Mouse (Mus musculus) heart, adult 11 months (tissue): ENCODE results near the gene Morn3.

ENCODE experiments used
- DNase-seq: peaks from one replicate; pipeline ENCODE4 v3.0.0; 2022

Morn3 gene

GRCm38 (mm10) chr5:123021438-123021837 is 25.4 kb downstream of the Morn3 start:
- DNase-seq: peak; percentile 85

DNA sequence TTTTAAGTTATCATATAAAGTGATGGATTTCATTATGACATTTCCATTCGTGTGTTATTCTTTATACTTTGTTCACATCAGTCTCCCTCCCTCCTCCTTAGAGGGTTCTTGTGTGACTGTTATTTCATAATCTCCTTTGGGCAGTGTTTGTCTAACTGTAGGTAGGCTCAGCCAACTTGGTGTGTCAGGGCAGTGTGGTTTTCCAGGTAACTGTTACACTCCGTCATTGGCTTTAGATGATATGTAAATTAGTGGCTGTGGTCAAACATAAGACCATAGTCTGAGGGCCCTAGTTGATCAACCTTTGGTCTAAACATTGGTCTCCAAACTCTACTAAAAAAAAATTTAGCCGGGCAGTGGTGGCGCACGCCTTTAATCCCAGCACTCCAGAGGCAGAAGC is 26.4 kb downstream of the Morn3 start:
- DNase-seq: no peak

DNA sequence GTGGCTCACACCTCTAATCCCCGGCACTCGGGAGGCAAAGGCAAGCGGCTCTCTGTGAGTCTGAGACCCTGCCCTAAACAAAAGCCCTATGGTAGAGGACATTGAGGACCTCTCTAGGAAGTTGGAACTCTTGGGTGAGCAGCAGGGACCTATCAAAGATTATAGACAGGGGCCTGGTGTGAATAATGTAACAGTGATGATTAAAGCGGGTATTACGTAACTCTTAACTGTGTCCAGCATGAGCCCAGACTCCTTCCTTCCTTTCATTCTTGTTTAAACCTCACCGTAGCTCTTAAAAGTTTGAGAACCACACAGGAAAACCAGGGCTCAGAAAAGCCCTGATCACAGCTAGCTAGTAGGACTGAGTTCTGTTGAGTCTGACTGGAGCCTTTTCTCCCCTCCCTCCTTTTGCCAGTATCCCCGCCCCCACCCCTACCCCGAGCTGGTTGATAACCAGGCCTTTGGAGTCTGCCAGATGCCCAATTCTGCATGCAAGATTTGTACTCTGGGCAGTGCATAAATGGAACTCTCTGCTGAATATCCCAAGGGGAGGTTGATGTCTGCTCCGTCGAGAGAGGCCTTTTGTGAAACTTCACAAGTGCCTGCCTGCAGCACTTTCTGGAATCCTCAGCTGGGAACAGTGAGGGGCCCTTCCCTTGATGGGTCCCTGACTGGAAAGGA is 27.3 kb downstream of the Morn3 start:
- peak; percentile 96 for DNase-seq

DNA sequence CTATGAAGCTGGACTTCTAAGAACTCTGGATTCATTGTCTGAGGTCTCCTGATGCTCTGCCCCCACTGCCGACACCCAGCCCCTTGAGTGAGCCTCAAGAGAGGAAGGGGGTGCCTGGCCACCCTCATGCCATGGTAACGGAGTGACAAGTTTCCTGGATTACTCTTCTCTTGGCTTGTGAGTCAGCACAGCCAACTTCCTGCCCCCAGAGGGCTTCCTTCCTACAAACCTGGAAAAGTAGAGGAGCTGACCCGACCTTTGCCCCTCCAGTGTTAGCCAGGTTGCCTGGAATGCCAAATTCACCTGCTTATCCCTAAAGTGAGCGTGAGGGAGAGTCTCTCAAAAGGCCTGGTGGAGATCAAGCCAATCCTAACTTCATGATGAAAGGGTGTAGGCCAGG is 29.3 kb downstream of the Morn3 start:
- peak; percentile 95 for DNase-seq

GRCm38 (mm10) chr5:123015915-123016314 is 30.9 kb downstream of the Morn3 start:
- DNase-seq: no peak

- DNase-seq: peak; percentile 100
Measured at GRCm38 (mm10) chr5:123014753-123015701, 31.8 kb downstream of the Morn3 start, which contains the start of gene Orai1. Gene Orai1 (plus strand): TSS chr5:123015074.

DNA sequence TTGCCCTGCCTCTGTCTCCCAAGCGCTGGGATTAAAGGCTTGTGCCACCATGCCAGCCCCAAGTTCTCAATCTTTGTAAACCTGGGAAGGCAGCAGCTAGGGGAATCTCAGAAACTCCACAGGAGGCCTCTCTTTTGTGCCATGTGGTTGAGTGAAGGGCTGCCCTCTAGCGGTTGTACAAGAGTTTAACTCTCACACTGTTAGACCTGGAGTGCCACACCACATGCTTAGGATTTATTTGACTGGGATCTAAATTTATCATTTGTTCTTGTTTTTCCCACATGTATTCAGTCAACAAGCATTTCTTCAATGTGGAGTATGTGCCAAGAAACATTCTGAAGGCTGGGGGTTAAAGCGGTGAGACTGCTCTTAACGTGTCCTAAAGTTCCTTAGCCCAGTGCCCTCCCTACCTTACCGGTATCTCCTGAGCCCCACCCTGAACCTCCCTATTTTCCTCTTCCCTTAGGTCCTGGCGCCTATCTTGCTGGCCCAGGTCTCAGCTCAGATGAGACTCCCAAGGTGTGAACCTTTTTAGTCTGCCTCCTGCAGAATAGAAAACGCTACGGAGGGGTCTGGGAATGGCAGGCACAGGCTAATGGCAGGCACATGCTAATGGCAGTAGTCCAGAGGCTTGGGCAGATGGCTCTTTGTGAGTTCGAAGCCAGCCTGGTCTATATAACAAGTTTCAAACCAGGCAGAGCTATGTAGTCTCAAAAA is 33.1 kb downstream of the Morn3 start:
- DNase-seq: peak; percentile 96

DNA sequence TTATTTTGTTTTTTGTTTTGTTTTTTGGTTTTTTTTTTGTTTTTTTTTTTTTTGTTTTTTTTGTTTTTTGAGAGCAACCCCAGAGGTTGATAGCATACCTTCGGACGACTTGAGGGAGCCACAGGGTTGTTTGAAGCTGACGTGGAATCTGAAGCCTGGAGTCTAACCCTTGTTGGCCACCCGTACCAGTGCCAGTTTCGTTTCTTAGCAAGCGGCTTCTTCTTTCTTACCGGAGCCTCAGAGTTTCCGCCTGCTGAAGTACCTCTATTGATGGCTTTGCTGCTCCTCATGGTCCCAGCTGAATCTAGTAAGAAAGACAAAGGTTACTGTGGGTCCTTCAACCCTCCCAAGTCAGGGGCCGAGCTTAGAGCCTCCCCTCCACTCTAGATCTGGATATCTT is 35.1 kb downstream of the Morn3 start:
- DNase-seq: peak; percentile 81

GRCm38 (mm10) chr5:123010806-123011205 is 36.0 kb downstream of the Morn3 start:
- DNase-seq: peak; percentile 83

GRCm38 (mm10) chr5:123009873-123010272 is 36.9 kb downstream of the Morn3 start:
- peak; percentile 90 for DNase-seq

GRCm38 (mm10) chr5:123008877-123009493 is 37.8 kb downstream of the Morn3 start:
- peak; percentile 90 for DNase-seq

DNA sequence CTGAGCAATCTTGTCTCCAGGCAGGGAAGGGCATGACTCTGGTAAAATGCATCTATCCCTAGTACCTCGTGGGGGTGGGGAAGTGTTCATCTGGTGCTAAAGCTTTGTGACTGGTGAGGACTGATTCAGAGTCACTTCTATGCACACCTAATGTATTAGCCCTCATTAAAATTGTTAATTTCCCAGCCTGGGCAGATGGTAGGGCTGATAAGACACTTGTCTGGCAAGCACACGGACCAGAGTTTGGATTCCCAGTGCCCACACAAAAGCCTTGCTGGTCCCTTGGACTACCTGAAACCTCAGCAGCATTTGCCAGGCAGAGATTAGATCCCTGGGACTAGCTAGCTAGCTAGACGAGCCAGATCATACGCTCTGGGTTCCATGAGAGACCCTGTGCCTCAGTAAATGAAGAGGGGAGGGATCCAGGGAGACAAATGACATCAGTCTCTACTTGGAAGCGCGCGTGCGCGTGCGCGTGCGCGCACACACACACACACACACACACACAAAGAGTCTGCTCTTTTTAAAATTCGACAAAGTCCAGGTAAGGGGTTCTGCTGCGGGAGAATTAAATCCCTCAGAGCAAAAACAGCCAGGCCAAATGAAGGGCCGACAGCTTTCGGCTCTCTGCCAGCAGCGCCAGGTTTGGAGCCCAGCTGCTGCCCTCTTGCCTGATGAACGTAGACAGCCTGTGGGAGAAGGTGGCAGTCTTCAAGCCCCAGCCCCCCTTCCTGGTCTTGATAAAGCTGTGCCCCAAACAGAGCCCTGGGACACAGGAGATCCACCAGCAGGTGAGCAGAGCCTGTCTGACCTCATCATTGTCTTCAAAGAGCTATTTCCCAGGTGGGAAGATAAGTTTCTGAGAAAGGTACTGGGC is 40.9 kb downstream of the Morn3 start:
- DNase-seq: no peak

DNA sequence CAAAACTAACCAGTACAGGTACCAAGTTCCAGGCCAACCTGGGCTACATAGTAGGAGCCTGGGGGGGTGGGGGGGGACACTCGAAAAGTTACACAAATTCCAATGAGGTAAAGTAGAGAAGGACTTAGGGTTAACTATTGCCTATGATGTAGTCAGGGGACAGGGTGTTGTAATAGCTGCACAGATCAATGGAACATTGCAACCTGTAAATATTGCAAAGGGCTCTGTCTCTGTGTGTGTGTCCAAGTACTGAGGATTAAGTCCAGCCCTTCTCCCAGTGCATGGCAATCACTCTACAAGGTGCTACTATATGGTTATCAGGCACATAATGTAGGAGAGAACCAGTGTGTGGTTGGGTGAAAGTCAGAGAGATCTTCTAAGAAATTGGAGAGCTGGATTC is 45.9 kb downstream of the Morn3 start:
- no peak for DNase-seq

DNA sequence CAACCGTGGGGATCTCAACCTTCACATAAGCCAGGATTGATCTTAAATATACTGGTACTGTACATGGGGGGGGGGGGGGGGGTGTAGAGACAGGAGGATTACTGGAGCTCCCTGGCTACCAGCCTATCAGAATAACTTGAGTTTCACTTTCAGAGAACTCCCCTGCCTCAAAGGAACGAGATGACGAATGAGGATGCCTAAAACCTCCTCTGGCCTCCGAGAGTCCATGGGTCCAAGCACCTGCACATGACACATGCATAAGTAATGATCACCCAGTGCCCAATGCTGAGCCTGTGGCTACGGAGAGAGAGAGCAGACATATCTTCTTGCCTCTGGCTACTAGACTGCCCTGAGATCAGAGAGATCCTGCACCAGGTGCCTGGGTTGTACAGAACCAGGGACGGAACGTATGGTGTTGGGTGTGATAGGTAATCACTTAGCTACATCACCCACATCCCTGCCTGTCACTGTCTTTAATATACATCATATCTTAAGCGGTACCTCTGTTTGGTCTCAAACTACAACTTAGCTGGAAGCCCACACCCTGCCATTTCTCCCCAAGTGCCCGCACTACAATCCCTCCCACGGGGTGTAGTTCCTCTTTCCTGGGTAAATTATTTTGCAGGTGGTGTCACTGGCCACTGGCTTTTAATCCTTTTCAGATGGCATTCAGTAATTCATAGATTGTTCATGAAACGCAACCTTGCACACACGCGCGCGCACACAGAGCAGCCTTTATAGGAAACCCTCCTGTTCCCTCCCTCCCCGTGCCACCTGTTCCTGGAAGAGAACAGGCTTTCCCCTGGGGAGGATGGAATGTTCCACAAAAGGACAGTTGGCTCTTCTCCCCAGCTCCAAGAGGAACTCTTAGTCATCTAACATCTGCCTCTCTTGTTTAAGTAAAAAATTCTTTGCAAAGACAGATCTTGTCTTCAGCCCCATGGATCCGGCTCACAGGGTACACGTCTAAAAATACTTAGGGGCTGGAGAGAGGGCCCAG is 49.3 kb downstream of the Morn3 start:
- no peak for DNase-seq

- DNase-seq: no peak
Measured at GRCm38 (mm10) chr5:122994910-122995309, 51.9 kb downstream of the Morn3 start.

DNA sequence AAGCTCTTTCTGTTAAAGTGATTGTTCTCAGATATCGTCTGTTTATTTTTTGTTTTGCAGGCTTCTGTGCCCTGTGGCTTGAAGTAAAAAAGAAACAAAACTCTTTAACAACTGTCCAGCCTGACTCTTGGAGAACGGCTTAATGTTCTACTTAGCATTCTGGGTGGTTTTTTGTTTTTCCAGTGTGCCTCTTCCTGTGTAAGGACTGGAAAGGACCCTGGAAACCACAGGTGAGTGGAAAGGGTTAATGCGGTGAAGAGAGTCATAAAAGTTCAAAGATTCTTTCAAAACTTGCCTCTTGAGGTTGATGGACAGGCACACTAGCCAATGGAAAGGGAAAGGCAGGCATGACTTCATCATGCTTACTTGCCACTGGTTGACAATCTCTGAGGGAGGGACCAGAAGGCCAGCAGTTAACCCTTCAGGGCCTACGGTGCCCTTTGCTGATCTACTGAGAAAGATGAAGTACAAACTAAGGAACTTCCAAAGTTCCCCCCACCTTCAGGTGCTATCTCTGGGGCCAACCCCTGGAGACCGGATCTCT is 52.4 kb downstream of the Morn3 start:
- DNase-seq: peak; percentile 99

GRCm38 (mm10) chr5:122993811-122994210 is 53.0 kb downstream of the Morn3 start:
- DNase-seq: no peak

- DNase-seq: no peak
Measured at GRCm38 (mm10) chr5:122991350-122992004, 55.3 kb downstream of the Morn3 start.

DNA sequence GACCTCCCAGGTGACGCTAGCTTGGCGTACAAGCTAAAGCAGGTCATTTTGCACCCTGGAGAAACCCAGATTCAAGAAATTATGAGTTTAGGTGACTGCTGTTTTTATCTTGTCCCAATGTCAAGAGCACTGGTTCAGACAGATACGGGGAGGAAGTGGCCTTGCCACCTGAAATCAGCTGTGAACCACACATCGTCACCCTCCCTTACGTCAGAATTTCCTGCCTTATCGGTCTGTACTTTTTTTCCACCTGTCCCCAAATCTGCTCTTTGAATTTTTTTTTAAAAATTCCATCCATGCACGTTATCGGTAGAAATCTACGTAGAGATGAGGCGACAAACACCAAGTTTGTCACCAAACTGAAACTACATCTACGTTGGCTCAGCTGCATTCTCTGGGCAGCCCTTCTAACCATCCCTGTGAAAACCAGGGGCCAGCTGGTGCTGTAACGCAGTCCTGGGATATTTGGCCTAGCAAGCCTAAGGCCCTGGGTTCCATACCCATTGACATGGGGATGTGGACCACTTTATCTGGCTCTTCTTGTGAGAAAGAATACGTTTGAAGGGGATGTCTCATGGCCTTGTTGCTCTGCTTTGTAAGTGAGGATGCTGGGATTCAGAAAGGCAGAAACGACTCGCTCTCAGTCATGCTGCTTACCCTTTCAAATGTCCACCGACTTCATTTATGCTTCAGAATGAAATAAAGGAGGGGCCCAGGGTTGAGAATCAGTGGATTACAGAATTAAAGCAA is 56.2 kb downstream of the Morn3 start:
- DNase-seq: no peak
